Mouse (Mus musculus) liver, embryonic 16.5 days (tissue): ENCODE measurements around the gene Acaca. TPM values are rescaled to one million over a fixed set of nuclear protein-coding genes. Genes with fewer than 3 reads are reported as not detected.

ENCODE experiments used
- ATAC-seq: fragments of 200-750 bp; cut with Nextera tagmentation; 2 replicates; pipeline ENCODE4 v1.8.0; 2017; ENCODE audit warnings: low read depth, mild to moderate bottlenecking, moderate number of reproducible peaks, moderate library complexity
- H3K27ac ChIP-seq: fragments of 300-500 bp; sonication (generic); 2 replicates; pipeline ENCODE4 v1.5.1; 2014; ENCODE audit warnings: mild to moderate bottlenecking, low read length
- H3K27me3 ChIP-seq: fragments of 300-500 bp; sonication (generic); 2 replicates; pipeline ENCODE4 v1.6.1; 2014; ENCODE audit warnings: low read depth, low read length, mixed read lengths; ENCODE audit not compliant: control insufficient read depth, insufficient read depth
- H3K36me3 ChIP-seq: fragments of 300-500 bp; sonication (generic); 2 replicates; pipeline ENCODE4 v1.6.1; 2014; ENCODE audit warnings: mild to moderate bottlenecking; ENCODE audit not compliant: control insufficient read depth, insufficient read depth
- H3K4me1 ChIP-seq: fragments of 300-500 bp; sonication (generic); 2 replicates; pipeline ENCODE4 v1.6.1; 2014; ENCODE audit warnings: low read depth, low read length, mixed read lengths; ENCODE audit not compliant: control insufficient read depth
- H3K4me2 ChIP-seq: fragments of 300-500 bp; sonication (generic); 2 replicates; pipeline ENCODE4 v1.6.1; 2014; ENCODE audit warnings: low read depth, low read length, mixed read lengths
- H3K4me3 ChIP-seq: fragments of 300-500 bp; sonication (generic); 2 replicates; pipeline ENCODE4 v1.5.1; 2014; ENCODE audit warnings: low read depth, mild to moderate bottlenecking, low read length
- H3K9ac ChIP-seq: fragments of 300-500 bp; sonication (generic); 2 replicates; pipeline ENCODE4 v1.6.1; 2014; ENCODE audit warnings: low read depth, low read length
- H3K9me3 ChIP-seq: fragments of 300-500 bp; sonication (generic); replicated peaks from 2 replicates; pipeline ENCODE4 v1.6.1; 2016; ENCODE audit warnings: low read length; ENCODE audit not compliant: control insufficient read depth
- WGBS: fragments of 180-500 bp; shearing (Covaris S2); extraction: QIAGEN DNeasy Blood & Tissue Kit; methylation state at CpG from one replicate; pipeline ENCODE4 v1.1.7; 2014; ENCODE audit not compliant: insufficient replicate concordance; 5-methylcytosine and 5-hydroxymethylcytosine counted together
- polyA plus RNA-seq: library from polyadenylated mRNA; unstranded; fragments of >200 nt; fragmentation: Nextera tagmentation; extraction: Ambion mirVana; gene quantifications from 2 replicates; pipeline ENCODE4 v1.2.1, GENCODE M21; 2015

Acaca gene
- polyA plus RNA-seq, 1 experiment from 2014 or later = 6.7 TPM

DNA sequence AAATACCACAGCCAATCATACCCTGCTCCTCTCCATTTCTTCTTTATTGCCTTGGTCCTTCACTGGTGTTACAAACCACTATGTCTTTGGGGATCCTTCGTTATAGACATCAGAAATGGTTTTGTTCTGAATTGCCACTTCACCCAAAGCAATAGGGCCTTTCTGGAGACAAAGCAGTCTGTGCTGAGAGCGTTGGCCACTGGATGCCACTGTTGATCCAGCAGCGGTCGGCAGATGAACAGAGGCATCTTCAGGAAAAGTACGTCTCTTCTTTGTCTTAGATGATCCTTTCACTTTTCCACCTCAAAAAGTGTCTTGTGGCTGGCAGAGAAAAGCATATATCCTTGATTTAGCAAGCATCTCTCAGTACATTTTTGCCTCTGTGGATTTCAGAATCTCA is 151.8 kb downstream of the Acaca start:
- no peak overlapping the region for H3K27ac ChIP-seq
- H3K9ac ChIP-seq = no peak overlapping the region
- no peaks in the 10 kb centered on the region for H3K9me3 ChIP-seq
- H3K4me1 ChIP-seq = no peaks in the 10 kb centered on the region
- no peak for ATAC-seq
- H3K4me3 ChIP-seq = no peak overlapping the region
- H3K27me3 ChIP-seq = no peaks in the 10 kb centered on the region
- no peak overlapping the region for H3K4me2 ChIP-seq
- H3K36me3 ChIP-seq = peaks cover 5% of the 10 kb centered on the region; the same call in 1 of the 2 replicates
- WGBS = 84% methylated on average over 5 of the region's 5 CpGs

DNA sequence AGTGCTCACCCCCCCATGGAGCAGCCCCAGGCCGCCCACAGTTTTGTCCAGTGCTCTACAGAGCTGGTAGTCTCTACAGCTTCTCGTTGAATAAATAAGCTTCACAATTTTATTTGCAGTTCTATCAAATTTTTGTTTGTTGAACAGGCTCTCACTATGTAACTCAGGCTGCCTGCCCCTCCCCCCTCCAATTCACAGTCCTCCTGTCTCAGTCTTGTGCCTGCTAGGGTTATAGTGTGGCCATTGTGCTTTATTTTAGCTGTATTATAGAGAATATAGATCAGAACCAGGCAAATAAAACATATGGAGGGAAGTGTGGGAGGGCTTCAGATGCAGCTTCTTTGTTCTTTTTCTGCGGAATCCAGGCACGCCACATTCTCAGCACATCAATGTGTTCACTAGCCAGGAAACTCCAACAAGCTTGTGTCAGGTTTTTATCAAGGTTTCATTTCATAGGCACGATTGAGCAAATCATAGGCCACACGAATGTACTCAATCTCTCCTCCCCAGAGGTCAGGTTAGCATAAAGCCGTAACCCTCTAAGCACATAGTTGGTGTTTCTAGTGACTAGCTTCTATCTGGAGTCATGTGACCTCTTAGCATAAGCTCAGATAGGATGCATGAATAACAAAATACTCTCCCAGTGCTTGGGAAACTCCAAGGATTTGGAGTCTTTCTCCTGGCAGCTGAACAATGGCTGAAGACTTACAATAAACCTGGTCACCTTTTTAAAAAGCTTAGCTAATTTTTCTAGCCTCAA is 153.7 kb downstream of the Acaca start:
- ATAC-seq = no peak

DNA sequence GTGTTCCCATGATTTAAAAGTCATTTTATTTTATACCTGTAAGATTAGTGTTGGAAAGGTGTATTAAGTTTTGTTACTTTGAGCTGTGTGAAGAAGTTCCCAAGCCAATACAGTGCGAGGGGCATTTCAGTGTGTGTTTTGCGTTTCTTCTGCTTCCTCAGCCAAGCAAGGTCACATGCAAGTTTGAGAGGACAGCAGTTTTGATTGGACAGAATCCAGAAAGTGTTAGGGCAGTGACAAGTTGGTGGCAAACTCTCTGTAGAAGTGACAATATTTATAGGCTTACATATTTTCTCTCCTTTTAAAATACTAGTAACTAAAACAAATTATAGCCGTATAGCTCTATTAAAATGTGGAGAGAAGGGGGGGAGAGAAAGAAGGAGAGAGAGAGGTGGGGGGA is 161.3 kb downstream of the Acaca start:
- no peak for ATAC-seq
- Histone ChIP-seq H3K36me3 (no peaks in the 10 kb centered on the region), H3K9me3 (no peaks in the 10 kb centered on the region), H3K4me3 (no peak overlapping the region), H3K27me3 (no peaks in the 10 kb centered on the region), H3K4me1 (no peaks in the 10 kb centered on the region), H3K9ac (no peak overlapping the region), H3K27ac (no peak overlapping the region), H3K4me2 (no peak overlapping the region)
- WGBS = 70% methylated on average over 3 of the region's 3 CpGs

More for the DNA sequence above, 153.7 kb downstream of the Acaca start:
- 76% methylated on average over 7 of the region's 7 CpGs for WGBS
- Histone ChIP-seq H3K27me3 (no peaks in the 10 kb centered on the region), H3K4me2 (no peak overlapping the region), H3K4me3 (no peak overlapping the region), H3K9me3 (no peaks in the 10 kb centered on the region), H3K4me1 (no peaks in the 10 kb centered on the region), H3K36me3 (peaks cover 2% of the 10 kb centered on the region; the same call in 1 of the 2 replicates), H3K9ac (no peak overlapping the region), H3K27ac (no peak overlapping the region)

DNA sequence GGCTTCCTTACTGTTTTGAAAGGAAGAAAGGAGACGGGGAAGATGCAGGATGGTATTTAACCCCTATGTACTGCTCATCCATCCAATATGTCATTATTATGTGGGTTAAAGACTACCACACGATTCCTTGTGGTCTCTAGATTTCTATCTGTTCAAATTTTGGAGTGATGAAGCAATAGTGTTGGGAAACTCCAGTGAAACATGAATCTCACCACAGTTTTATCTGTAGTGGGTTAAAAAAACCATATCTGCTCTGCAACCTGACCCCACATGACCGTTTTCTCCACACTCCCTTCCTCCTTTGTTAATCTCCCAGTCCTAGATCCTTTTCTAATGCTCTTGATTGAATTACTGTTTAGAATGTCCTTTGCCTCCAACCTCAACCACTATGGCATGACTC is 163.1 kb downstream of the Acaca start:
- no peak overlapping the region for H3K4me2 ChIP-seq
- no peaks in the 10 kb centered on the region for H3K27me3 ChIP-seq
- H3K4me1 ChIP-seq = no peaks in the 10 kb centered on the region
- no peaks in the 10 kb centered on the region for H3K36me3 ChIP-seq
- H3K9me3 ChIP-seq = no peaks in the 10 kb centered on the region
- ATAC-seq = no peak
- no peak overlapping the region for H3K27ac ChIP-seq
- 41% methylated on average over 3 of the region's 3 CpGs for WGBS
- H3K4me3 ChIP-seq = no peak overlapping the region
- no peak overlapping the region for H3K9ac ChIP-seq

DNA sequence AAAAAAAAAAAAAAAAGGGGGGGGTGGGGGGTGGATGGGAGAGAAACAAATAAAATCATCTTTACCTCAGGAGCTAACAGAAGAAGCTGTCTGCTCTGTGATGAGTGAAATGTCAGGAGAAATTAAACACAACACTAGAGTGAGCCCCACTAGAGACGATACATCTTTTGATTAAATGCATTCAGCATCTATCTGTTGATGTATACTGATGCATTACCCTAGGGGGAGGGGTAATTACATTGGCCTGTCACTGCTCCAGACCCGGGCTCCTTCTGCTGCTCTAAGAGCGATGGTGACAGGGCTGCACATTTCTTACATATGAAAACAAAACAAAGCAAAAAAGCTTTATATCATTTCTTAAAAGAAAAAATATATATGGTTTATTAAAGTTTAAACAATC is 163.8 kb downstream of the Acaca start:
- no peak for ATAC-seq
- Histone ChIP-seq H3K27ac (no peak overlapping the region), H3K9ac (no peak overlapping the region), H3K27me3 (no peaks in the 10 kb centered on the region), H3K9me3 (no peaks in the 10 kb centered on the region), H3K4me2 (no peak overlapping the region), H3K4me1 (no peaks in the 10 kb centered on the region), H3K4me3 (no peak overlapping the region), H3K36me3 (no peaks in the 10 kb centered on the region)
- 88% methylated on average over 3 of the region's 3 CpGs for WGBS

DNA sequence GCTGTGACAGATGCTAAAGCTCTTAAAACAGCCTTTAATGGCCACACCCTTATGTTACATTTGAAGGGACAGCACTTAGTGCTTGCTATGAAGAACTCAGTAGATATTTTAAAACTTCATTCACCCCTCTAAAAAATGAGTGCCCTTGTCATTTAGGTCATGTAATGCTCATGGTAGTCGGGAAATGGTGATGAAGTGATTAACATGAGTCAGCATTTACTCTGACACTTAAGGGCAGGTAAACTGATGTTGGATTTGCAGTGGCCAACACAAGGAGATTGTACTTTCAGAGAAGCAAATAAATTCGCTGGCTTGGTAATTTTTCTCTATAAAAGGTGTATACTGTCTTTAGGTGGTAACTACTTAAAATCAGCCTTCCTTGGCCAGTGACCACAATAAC is 166.9 kb downstream of the Acaca start:
- no peaks in the 10 kb centered on the region for H3K27me3 ChIP-seq
- no peaks in the 10 kb centered on the region for H3K4me1 ChIP-seq
- H3K4me3 ChIP-seq = no peak overlapping the region
- no peak for ATAC-seq
- WGBS = 52% methylated on average over 2 of the region's 2 CpGs
- no peak overlapping the region for H3K4me2 ChIP-seq
- H3K9ac ChIP-seq = no peak overlapping the region
- H3K27ac ChIP-seq = no peak overlapping the region
- peaks cover 5% of the 10 kb centered on the region; the same call in 1 of the 2 replicates for H3K36me3 ChIP-seq
- no peaks in the 10 kb centered on the region for H3K9me3 ChIP-seq

DNA sequence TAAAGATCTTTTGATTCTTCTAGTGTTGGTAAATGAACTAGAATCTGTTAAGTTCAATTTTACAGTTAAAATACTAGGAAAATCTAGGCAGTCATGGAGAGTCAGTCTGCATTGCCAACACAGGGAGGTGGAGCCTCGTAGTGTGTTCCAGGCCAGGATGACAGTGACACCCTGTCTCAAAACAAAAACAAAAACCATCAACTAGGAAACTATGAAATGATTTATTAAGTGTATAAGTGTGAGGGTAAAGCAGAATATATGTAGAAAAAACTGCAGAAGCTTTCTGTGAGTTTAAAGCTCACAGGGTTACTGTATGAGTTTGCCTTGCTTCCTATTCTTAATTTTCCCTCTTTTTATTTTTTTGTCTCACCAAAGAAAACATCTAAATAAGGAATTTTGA is 176.0 kb downstream of the Acaca start:
- H3K9me3 ChIP-seq = no peaks in the 10 kb centered on the region
- no peak overlapping the region for H3K9ac ChIP-seq
- H3K4me3 ChIP-seq = no peak overlapping the region
- H3K27ac ChIP-seq = no peak overlapping the region
- H3K4me2 ChIP-seq = no peak overlapping the region
- no peak for ATAC-seq
- H3K27me3 ChIP-seq = no peaks in the 10 kb centered on the region
- peaks cover 4% of the 10 kb centered on the region; the same call in 1 of the 2 replicates for H3K36me3 ChIP-seq
- H3K4me1 ChIP-seq = no peaks in the 10 kb centered on the region
- 72% methylated on average over 1 of the region's 1 CpGs for WGBS

DNA sequence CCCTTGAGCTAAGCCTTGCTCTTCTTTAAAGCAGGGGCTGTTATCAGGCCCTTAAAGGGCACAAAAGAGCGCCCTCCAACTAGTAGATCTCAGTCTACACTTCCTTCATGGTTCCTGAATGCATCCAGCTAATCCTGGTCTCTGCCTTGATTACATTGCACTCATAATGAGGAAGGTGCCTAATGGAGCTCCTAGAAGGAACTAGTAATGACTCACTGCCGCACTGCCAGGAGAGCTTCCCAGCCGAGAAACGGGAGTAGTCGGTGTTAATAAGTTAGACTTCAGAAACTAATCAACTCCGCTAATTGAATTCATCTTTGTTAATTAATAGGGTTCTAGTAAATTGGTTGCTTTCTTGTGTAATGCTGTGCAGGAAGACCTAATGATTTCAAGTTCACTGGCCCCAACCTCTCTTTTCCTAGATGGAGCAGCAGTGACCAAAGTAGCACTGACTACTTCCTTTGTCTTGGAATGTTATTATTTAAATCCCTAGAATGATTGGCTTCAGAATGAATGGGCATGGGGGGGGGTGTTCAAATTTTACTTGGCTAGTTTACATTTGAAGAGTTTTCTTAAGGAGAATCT is 176.8 kb downstream of the Acaca start:
- H3K9me3 ChIP-seq = no peaks in the 10 kb centered on the region
- H3K36me3 ChIP-seq = no peaks in the 10 kb centered on the region
- H3K27ac ChIP-seq = no peak overlapping the region
- 84% methylated on average over 6 of the region's 6 CpGs for WGBS
- no peaks in the 10 kb centered on the region for H3K27me3 ChIP-seq
- no peak for ATAC-seq
- H3K9ac ChIP-seq = no peak overlapping the region
- no peak overlapping the region for H3K4me2 ChIP-seq
- no peaks in the 10 kb centered on the region for H3K4me1 ChIP-seq
- no peak overlapping the region for H3K4me3 ChIP-seq

DNA sequence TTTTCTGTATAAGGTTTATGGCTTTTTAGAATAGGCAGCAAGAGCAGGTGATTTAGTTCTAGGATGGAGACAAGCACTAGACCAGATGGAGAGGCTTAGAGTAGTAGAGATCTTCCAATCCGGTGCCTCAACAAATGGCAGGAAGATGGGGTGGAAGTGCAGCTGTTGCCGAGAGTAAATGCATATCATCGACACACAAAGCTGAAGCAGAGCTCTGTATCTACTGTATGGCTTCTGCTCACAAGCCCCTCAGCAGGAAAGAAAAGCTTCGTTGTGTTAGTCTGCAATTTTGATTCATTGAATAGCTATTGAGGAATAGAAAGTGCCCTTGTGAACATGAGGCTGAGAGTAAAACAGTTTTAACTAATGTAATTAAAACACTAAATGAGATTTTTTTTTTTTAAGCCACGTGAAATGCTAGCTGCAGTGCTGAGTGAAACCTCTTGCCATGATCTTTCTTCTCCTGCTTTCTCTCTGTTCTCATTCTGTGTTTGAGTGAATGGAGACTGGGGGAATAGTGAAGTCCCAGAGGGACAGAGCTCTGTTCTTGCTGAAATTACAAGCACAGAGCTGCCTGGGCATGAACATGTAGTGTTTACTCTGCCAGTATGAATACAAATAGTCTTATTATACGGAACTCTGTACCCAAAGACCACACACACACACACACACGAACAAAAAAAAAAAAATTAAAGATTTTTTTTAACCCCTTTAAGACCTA is 194.7 kb downstream of the Acaca start:
- 63% methylated on average over 7 of the region's 7 CpGs for WGBS
- no peak overlapping the region for H3K4me2 ChIP-seq
- no peaks in the 10 kb centered on the region for H3K36me3 ChIP-seq
- H3K4me3 ChIP-seq = no peak overlapping the region
- no peak overlapping the region for H3K9ac ChIP-seq
- ATAC-seq = no peak
- no peak overlapping the region for H3K27ac ChIP-seq
- no peaks in the 10 kb centered on the region for H3K4me1 ChIP-seq
- no peaks in the 10 kb centered on the region for H3K27me3 ChIP-seq
- no peaks in the 10 kb centered on the region for H3K9me3 ChIP-seq
